Mouse (Mus musculus): ENCODE measurements at regions not wholly inside any gene's neighbourhood (a gene's known extent, or its start where the extent isn't known, plus 50 kb on each side); places are given as distances from the start of the nearest gene placed in this dataset.

GRCm38 (mm10) chr6:139275512-139275911 lies 226.3 kb downstream of the Rergl start:
- no peaks in the 10 kb centered on the region for H3K36me3 ChIP-seq (replicated peaks)
- peaks cover 14% of the 10 kb centered on the region for H3K9me3 ChIP-seq (replicated peaks)
- TF ChIP-seq GATA2 (IDR thresholded peaks at IDR 0.05; ENCODE audit: borderline replicate concordance, low read depth, low read length) (no peak), POLR2AphosphoS5 (IDR thresholded peaks at IDR 0.05; ENCODE audit: insufficient replicate concordance, low read depth, low read length) (no peak), TAL1 (conservative IDR thresholded peaks at IDR 0.05; ENCODE audit: low read depth, low read length) (no peak), CTCF (IDR thresholded peaks at IDR 0.05; ENCODE audit: low read depth, low read length) (no peak), GATA1 (IDR thresholded peaks at IDR 0.05; ENCODE audit: borderline replicate concordance, low read length) (no peak)
- H3K27me3 ChIP-seq (ENCODE audit: insufficient read depth, low read length): no peaks in the 10 kb centered on the region
- no peaks in the 10 kb centered on the region for H3K4me1 ChIP-seq (ENCODE audit: insufficient read depth, low read depth, low read length)
- no peak overlapping the region for H3K4me3 ChIP-seq (ENCODE audit: low read depth, low read length)
- DNase-seq (ENCODE audit: low spot score) (no peak), ATAC-seq (ENCODE audit: extremely low read depth, insufficient number of reproducible peaks, low FRiP score, poor library complexity, severe bottlenecking) (no peak)

DNA sequence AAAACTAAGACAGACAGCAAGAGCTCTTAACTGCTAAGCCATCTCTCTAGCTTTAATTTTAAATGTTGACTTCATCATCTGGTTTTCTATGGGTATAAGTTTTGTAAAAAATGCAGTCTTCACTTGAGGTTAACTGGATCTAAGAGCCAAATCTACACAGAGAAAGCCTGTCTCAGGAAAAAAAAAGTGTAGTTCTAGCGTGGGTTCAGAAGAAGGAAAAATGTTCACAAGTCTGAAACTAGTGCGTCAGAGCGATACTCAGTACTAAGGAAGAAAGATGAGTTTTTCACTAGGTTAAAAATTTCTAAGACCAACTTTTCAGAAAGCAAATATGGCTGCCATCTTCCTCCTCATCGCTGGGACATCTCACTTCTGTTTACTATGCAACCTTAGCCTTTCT lies 248.1 kb downstream of the Rergl start:
- ATAC-seq (ENCODE audit: extremely low read depth, insufficient number of reproducible peaks, low FRiP score, poor library complexity, severe bottlenecking) (no peak), DNase-seq (ENCODE audit: low spot score) (no peak)
- H3K4me3 ChIP-seq (ENCODE audit: low read depth, low read length): no peak overlapping the region
- no peaks in the 10 kb centered on the region for H3K4me1 ChIP-seq (ENCODE audit: insufficient read depth, low read depth, low read length)
- H3K9me3 ChIP-seq (replicated peaks): peaks cover 6% of the 10 kb centered on the region
- TF ChIP-seq GATA1 (IDR thresholded peaks at IDR 0.05; ENCODE audit: borderline replicate concordance, low read length): no peak
- TF ChIP-seq TAL1 (conservative IDR thresholded peaks at IDR 0.05; ENCODE audit: low read depth, low read length): no peak
- TF ChIP-seq CTCF (IDR thresholded peaks at IDR 0.05; ENCODE audit: low read depth, low read length): no peak
- TF ChIP-seq GATA2 (IDR thresholded peaks at IDR 0.05; ENCODE audit: borderline replicate concordance, low read depth, low read length): no peak
- H3K27me3 ChIP-seq (ENCODE audit: insufficient read depth, low read length): no peaks in the 10 kb centered on the region
- H3K36me3 ChIP-seq (replicated peaks): no peaks in the 10 kb centered on the region

DNA sequence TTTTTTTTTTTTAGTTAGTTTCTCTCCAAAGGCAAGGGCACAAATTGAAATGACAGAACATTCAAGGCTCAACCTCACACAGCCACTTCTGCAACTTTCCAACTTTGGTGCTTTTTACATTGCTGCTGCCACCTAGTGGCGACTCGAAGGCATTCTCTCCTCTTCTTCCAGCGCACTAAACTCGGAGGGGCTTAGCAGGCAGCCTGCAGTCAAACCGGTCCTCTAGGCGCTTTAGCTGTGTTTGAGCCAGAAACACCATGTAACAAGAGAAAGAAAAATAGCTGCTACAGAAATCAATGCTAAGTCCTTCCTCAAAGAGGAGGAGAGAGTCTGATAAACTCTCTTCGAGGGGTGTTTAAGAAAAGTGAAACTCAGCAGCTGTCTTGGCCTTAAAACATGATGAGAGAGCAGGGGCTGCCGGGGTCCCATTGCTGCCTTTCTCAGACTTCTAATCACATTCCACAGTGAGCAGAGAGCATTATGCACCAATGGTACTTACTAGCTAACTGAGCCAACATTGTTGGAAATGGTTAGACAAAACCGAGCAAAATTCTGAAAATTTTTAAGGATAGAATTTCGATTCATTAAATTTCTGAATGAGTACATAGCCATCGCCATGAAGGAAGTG lies 252.7 kb downstream of the Rergl start:
- no peak overlapping the region for H3K4me3 ChIP-seq (ENCODE audit: low read depth, low read length)
- DNase-seq (ENCODE audit: low spot score) (no peak), ATAC-seq (ENCODE audit: extremely low read depth, insufficient number of reproducible peaks, low FRiP score, poor library complexity, severe bottlenecking) (no peak)
- peaks cover 8% of the 10 kb centered on the region for H3K9me3 ChIP-seq (replicated peaks)
- H3K4me1 ChIP-seq (ENCODE audit: insufficient read depth, low read depth, low read length): no peaks in the 10 kb centered on the region
- no peaks in the 10 kb centered on the region for H3K27me3 ChIP-seq (ENCODE audit: insufficient read depth, low read length)
- H3K36me3 ChIP-seq (replicated peaks): no peaks in the 10 kb centered on the region
- TF ChIP-seq TAL1 (conservative IDR thresholded peaks at IDR 0.05; ENCODE audit: low read depth, low read length): no peak
- 0 out of 2 replicates have a peak, but pooled peaks have one; percentile 8 for TF ChIP-seq CTCF (IDR thresholded peaks at IDR 0.05; ENCODE audit: low read depth, low read length)

DNA sequence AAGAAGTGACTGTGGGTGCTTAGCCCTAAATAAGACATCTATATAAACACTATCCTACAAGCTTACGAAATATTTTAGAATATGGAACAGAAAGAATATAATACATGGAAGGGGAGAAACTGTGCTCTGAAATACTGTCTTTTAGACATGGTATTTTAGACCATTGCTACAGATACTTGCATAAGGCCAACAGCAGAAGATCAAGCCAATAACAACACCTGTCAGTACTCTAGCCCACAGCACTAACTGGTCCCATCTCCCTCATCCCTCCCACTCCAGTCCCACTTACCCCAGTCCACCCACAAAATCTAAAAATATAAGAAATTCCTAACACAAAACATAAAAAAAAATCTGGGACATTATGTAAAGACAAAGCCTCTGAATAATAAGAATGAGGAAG lies 275.6 kb downstream of the Rergl start:
- ATAC-seq (ENCODE audit: extremely low read depth, insufficient number of reproducible peaks, low FRiP score, poor library complexity, severe bottlenecking) (no peak), DNase-seq (ENCODE audit: low spot score) (no peak)
- Histone ChIP-seq H3K4me3 (ENCODE audit: low read depth, low read length) (no peak overlapping the region), H3K36me3 (replicated peaks) (no peaks in the 10 kb centered on the region), H3K9me3 (replicated peaks) (no peaks in the 10 kb centered on the region), H3K4me1 (ENCODE audit: insufficient read depth, low read depth, low read length) (no peaks in the 10 kb centered on the region), H3K27me3 (ENCODE audit: insufficient read depth, low read length) (no peaks in the 10 kb centered on the region)
- TF ChIP-seq GATA1 (IDR thresholded peaks at IDR 0.05; ENCODE audit: borderline replicate concordance, low read length): no peak
- no peak for TF ChIP-seq GATA2 (IDR thresholded peaks at IDR 0.05; ENCODE audit: borderline replicate concordance, low read depth, low read length)

DNA sequence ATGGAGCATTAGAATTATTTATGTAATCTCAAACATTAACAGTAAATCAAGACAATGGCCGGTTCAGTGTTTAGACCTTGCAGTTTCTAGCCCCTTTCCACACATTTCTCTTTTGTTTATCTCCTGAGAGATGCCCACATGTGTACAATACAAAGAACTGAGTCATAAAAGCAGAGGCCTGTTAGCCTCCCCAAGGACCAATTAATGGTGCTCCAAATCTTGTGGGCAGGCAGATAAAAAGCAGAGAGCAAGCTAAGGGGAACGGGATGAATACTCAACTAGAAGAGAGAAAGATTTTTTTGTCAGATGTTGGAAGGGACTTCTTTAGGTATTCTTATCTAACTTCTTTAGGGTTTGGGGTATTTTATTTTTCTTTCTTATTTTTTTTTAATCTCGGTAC lies 287.3 kb downstream of the Rergl start:
- TF ChIP-seq POLR2AphosphoS5 (IDR thresholded peaks at IDR 0.05; ENCODE audit: insufficient replicate concordance, low read depth, low read length): no peak
- TF ChIP-seq TAL1 (conservative IDR thresholded peaks at IDR 0.05; ENCODE audit: low read depth, low read length): no peak
- TF ChIP-seq GATA1 (IDR thresholded peaks at IDR 0.05; ENCODE audit: borderline replicate concordance, low read length): no peak
- TF ChIP-seq GATA2 (IDR thresholded peaks at IDR 0.05; ENCODE audit: borderline replicate concordance, low read depth, low read length): no peak
- Histone ChIP-seq H3K9me3 (replicated peaks) (peaks cover 7% of the 10 kb centered on the region; the same call in 1 of the 2 replicates), H3K27me3 (ENCODE audit: insufficient read depth, low read length) (no peaks in the 10 kb centered on the region), H3K4me3 (ENCODE audit: low read depth, low read length) (no peak overlapping the region), H3K4me1 (ENCODE audit: insufficient read depth, low read depth, low read length) (no peaks in the 10 kb centered on the region), H3K36me3 (replicated peaks) (no peaks in the 10 kb centered on the region)
- ATAC-seq (ENCODE audit: extremely low read depth, insufficient number of reproducible peaks, low FRiP score, poor library complexity, severe bottlenecking) (no peak), DNase-seq (ENCODE audit: low spot score) (no peak)

GRCm38 (mm10) chr6:139210256-139210655 lies 291.5 kb downstream of the Rergl start:
- ATAC-seq (ENCODE audit: extremely low read depth, insufficient number of reproducible peaks, low FRiP score, poor library complexity, severe bottlenecking) (no peak), DNase-seq (ENCODE audit: low spot score) (no peak)
- H3K9me3 ChIP-seq (replicated peaks): peaks cover 7% of the 10 kb centered on the region; the same call in 1 of the 2 replicates
- H3K27me3 ChIP-seq (ENCODE audit: insufficient read depth, low read length): no peaks in the 10 kb centered on the region
- H3K4me1 ChIP-seq (ENCODE audit: insufficient read depth, low read depth, low read length): no peaks in the 10 kb centered on the region
- no peak overlapping the region for H3K4me3 ChIP-seq (ENCODE audit: low read depth, low read length)
- no peak for TF ChIP-seq GATA2 (IDR thresholded peaks at IDR 0.05; ENCODE audit: borderline replicate concordance, low read depth, low read length)
- TF ChIP-seq POLR2AphosphoS5 (IDR thresholded peaks at IDR 0.05; ENCODE audit: insufficient replicate concordance, low read depth, low read length): no peak
- TF ChIP-seq GATA1 (IDR thresholded peaks at IDR 0.05; ENCODE audit: borderline replicate concordance, low read length): no peak
- TF ChIP-seq CTCF (IDR thresholded peaks at IDR 0.05; ENCODE audit: low read depth, low read length): no peak
- TF ChIP-seq TAL1 (conservative IDR thresholded peaks at IDR 0.05; ENCODE audit: low read depth, low read length): no peak
- H3K36me3 ChIP-seq (replicated peaks): no peaks in the 10 kb centered on the region

DNA sequence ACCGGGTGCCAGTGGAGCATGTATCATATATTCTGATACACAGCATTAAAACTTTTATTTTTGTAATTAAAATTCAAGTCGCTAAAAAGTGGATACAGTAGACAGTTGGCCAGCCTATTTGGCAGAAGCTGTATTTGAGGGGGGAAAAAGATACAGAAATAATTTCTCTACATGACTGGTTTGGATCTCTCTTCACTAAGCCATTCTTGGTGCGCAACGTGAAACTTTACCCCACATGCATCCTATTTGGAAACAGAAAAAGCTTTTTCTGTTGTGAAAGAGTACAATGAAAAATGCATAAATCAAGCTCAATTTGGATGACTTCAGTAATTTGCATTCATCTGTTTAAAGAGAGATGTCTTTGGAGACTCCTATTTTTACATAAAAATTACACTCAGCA lies 303.2 kb downstream of the Rergl start:
- Histone ChIP-seq H3K36me3 (replicated peaks) (no peaks in the 10 kb centered on the region), H3K4me1 (ENCODE audit: insufficient read depth, low read depth, low read length) (no peaks in the 10 kb centered on the region), H3K4me3 (ENCODE audit: low read depth, low read length) (no peak overlapping the region), H3K27me3 (ENCODE audit: insufficient read depth, low read length) (no peaks in the 10 kb centered on the region), H3K9me3 (replicated peaks) (peaks cover 5% of the 10 kb centered on the region)
- ATAC-seq (ENCODE audit: extremely low read depth, insufficient number of reproducible peaks, low FRiP score, poor library complexity, severe bottlenecking) (no peak), DNase-seq (ENCODE audit: low spot score) (no peak)
- TF ChIP-seq GATA1 (IDR thresholded peaks at IDR 0.05; ENCODE audit: borderline replicate concordance, low read length) (no peak), GATA2 (IDR thresholded peaks at IDR 0.05; ENCODE audit: borderline replicate concordance, low read depth, low read length) (no peak), CTCF (IDR thresholded peaks at IDR 0.05; ENCODE audit: low read depth, low read length) (no peak), TAL1 (conservative IDR thresholded peaks at IDR 0.05; ENCODE audit: low read depth, low read length) (no peak), POLR2AphosphoS5 (IDR thresholded peaks at IDR 0.05; ENCODE audit: insufficient replicate concordance, low read depth, low read length) (no peak)

Data from G1E (cell line).